Comparison of ENCODE assay signal across 14 mouse cellular contexts in the genomic region with DNA sequence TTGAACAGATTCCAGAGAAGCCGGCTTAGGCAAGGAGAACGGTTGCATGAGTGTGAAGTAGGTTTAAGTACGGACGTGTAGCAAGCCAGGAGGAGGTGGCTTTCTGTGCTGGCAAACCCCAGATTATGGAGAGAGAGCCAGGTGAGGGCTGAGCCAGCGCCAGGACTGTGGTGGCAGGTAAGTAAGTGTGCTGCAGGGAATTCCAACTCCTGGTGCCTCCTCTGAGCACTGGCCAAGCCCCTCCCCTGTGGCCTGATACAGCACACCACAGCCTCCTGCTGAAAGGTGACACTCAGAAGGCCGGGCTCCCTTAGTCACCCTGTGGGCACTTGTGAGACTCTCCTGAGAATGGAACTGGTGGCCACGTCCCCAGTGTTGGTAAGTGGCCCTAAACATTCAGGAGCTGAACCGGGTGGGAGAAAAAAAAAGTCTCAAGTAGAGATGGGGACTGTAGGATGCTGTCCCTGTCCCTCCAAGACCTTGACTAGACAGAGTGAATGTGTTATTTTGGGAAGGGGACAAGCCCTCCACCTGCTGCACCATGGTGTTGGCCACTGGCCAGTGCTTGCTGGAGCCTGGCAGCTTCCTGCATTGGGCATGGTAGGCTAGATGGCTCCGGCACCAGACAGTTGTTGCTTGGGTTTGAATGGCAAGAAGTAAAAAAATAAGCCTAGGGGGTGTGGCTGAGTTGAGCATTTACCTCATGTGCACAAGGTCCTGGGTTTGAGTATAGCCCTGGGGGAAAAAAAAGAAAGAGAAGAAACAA. TPM values are rescaled to one million over a fixed set of nuclear protein-coding genes. Genes with fewer than 3 reads are reported as not detected.
DNase-seq lines count a peak whose midpoint lies in the region; ATAC-seq lines count a peak whose summit lies in the region.
"Had no signal": no experiment of that assay in that cellular context is flagged by ENCODE, and none has a peak within 500 bp of the region (broad histone marks: within the 10 kb centered on the region; RNA-seq: fewer than 3 reads in every experiment).

No protein-coding gene starts in this region.

- 56% methylated on average over 9 of the region's 9 CpGs for WGBS in kidney, embryonic 15.5 days
- WGBS in kidney, embryonic 16.5 days, result 53% methylated on average over 9 of the region's 9 CpGs
- 63% methylated on average over 9 of the region's 9 CpGs for WGBS in forebrain, embryonic 15.5 days

- H3K27ac ChIP-seq in kidney, embryonic 15.5 days, result no peak overlapping the region
- no peak overlapping the region for H3K27ac ChIP-seq in kidney, embryonic 16.5 days (ENCODE audit: low read length)
- no peak overlapping the region for H3K27ac ChIP-seq in forebrain, embryonic 15.5 days (replicated peaks)
- H3K27ac ChIP-seq: embryonic facial prominence, embryonic 13.5 days; hindbrain, embryonic 15.5 days; liver, embryonic 12.5 days had no signal

- no peak overlapping the region for H3K4me2 ChIP-seq in kidney, embryonic 15.5 days
- no peak overlapping the region for H3K4me2 ChIP-seq in kidney, embryonic 16.5 days (replicated peaks; ENCODE audit: low read depth, low read length)
- H3K4me2 ChIP-seq in forebrain, embryonic 15.5 days (replicated peaks), result no peak overlapping the region
- H3K4me2 ChIP-seq: embryonic facial prominence, embryonic 13.5 days; hindbrain, embryonic 15.5 days; liver, embryonic 12.5 days had no signal

- no peak overlapping the region for H3K4me3 ChIP-seq in kidney, embryonic 15.5 days (replicated peaks)
- no peak overlapping the region for H3K4me3 ChIP-seq in kidney, embryonic 16.5 days (ENCODE audit: low read length)
- no peak overlapping the region for H3K4me3 ChIP-seq in forebrain, embryonic 15.5 days
- H3K4me3 ChIP-seq: embryonic facial prominence, embryonic 13.5 days; hindbrain, embryonic 15.5 days; liver, embryonic 12.5 days had no signal

- H3K4me1 ChIP-seq in kidney, embryonic 15.5 days, result peaks cover 18% of the 10 kb centered on the region
- H3K4me1 ChIP-seq in kidney, embryonic 16.5 days (ENCODE audit: insufficient read depth, low read length), result 0 out of 2 replicates have a peak, but pooled peaks cover 4% of the 10 kb centered on the region
- no peaks in the 10 kb centered on the region for H3K4me1 ChIP-seq in forebrain, embryonic 15.5 days

- peak; percentile 35 for DNase-seq in adrenal gland, adult 2 months
- DNase-seq in adrenal gland, postnatal 36 days, result no peak
- peak; percentile 58 for DNase-seq in kidney, adult 18-20 months
- DNase-seq in skeletal muscle tissue, adult 2 months (ENCODE audit: low read depth, low spot score), result peak; percentile 79
- no peak for DNase-seq in urinary bladder, adult 18-20 months (ENCODE audit: low spot score in 2 of 2)
- DNase-seq: cerebellum, adult 11-12 months; midbrain, embryonic 14.5 days; thymus, adult 2 months had no signal

- no peaks in the 10 kb centered on the region for H3K36me3 ChIP-seq in kidney, embryonic 15.5 days
- no peaks in the 10 kb centered on the region for H3K36me3 ChIP-seq in kidney, embryonic 16.5 days (ENCODE audit: insufficient read depth, low read length)
- H3K36me3 ChIP-seq in forebrain, embryonic 15.5 days, result no peaks in the 10 kb centered on the region
- H3K36me3 ChIP-seq: embryonic facial prominence, embryonic 13.5 days; hindbrain, embryonic 15.5 days; liver, embryonic 12.5 days had no signal

- H3K9ac ChIP-seq in kidney, embryonic 15.5 days, result no peak overlapping the region
- H3K9ac ChIP-seq in kidney, embryonic 16.5 days (replicated peaks; ENCODE audit: low read length), result no peak overlapping the region
- no peak overlapping the region for H3K9ac ChIP-seq in forebrain, embryonic 15.5 days (replicated peaks)
- H3K9ac ChIP-seq: embryonic facial prominence, embryonic 13.5 days; hindbrain, embryonic 15.5 days; liver, embryonic 12.5 days had no signal

- no peak for ATAC-seq in kidney, embryonic 15.5 days (replicated peaks; ENCODE audit: low FRiP score)
- 0 out of 2 replicates have a peak, but pooled peaks have one; percentile 24 for ATAC-seq in kidney, embryonic 16.5 days (ENCODE audit: low FRiP score, low TSS enrichment)
- no peak for ATAC-seq in forebrain, embryonic 15.5 days (replicated peaks)
- ATAC-seq: liver, embryonic 12.5 days had no signal

- no peaks in the 10 kb centered on the region for H3K9me3 ChIP-seq in kidney, embryonic 15.5 days (replicated peaks)
- H3K9me3 ChIP-seq in kidney, embryonic 16.5 days (ENCODE audit: low read length), result no peaks in the 10 kb centered on the region
- H3K9me3 ChIP-seq in forebrain, embryonic 15.5 days, result no peaks in the 10 kb centered on the region
- H3K9me3 ChIP-seq: embryonic facial prominence, embryonic 13.5 days; hindbrain, embryonic 15.5 days; liver, embryonic 12.5 days had no signal

- H3K27me3 ChIP-seq in kidney, embryonic 15.5 days, result no peaks in the 10 kb centered on the region
- no peaks in the 10 kb centered on the region for H3K27me3 ChIP-seq in kidney, embryonic 16.5 days (ENCODE audit: insufficient read depth, low read length)
- H3K27me3 ChIP-seq in forebrain, embryonic 15.5 days, result no peaks in the 10 kb centered on the region
- H3K27me3 ChIP-seq: embryonic facial prominence, embryonic 13.5 days; hindbrain, embryonic 15.5 days had no signal

RNA-seq across cellular contexts. Expression of a gene that starts 9.0 kb away (rescaled TPM):
- 100 to 1,000 TPM; 119 to 132 TPM for total RNA-seq in adrenal gland, adult 2 months (2021)
- 81.3 and 102 TPM in 2 replicates for polyA plus RNA-seq in adrenal gland, adult 2 months (2012; rRNA removed)
- 100 to 1,000 TPM; 128 to 139 TPM for total RNA-seq in adrenal gland, postnatal 36 days (2021)
- polyA plus RNA-seq in kidney, embryonic 15.5 days (2015; fragmentation: Nextera tagmentation; extraction: Ambion mirVana), result 4.1 and 4.8 TPM in 2 replicates
- 4.7 and 5.7 TPM in 2 replicates for polyA plus RNA-seq in kidney, embryonic 16.5 days (2015; fragmentation: Nextera tagmentation; extraction: Ambion mirVana)
- polyA plus RNA-seq in forebrain, embryonic 15.5 days (2015; fragmentation: Nextera tagmentation; extraction: Ambion mirVana), result 1.6 and 3.0 TPM in 2 replicates

RNA-seq across cellular contexts. Expression of a gene that starts 25.2 kb away (rescaled TPM):
- total RNA-seq in adrenal gland, adult 2 months (2021), result 1 to 10 TPM; 4.7 to 5.7 TPM
- polyA plus RNA-seq in adrenal gland, adult 2 months (2012; rRNA removed), result 4.3 and 4.9 TPM in 2 replicates
- total RNA-seq in adrenal gland, postnatal 36 days (2021), result 1 to 10 TPM; 4.0 to 5.5 TPM
- polyA plus RNA-seq in kidney, embryonic 15.5 days (2015; fragmentation: Nextera tagmentation; extraction: Ambion mirVana), result 61.4 and 63.5 TPM in 2 replicates
- 56.2 and 57.0 TPM in 2 replicates for polyA plus RNA-seq in kidney, embryonic 16.5 days (2015; fragmentation: Nextera tagmentation; extraction: Ambion mirVana)
- polyA plus RNA-seq in forebrain, embryonic 15.5 days (2015; fragmentation: Nextera tagmentation; extraction: Ambion mirVana), result 22.7 and 25.8 TPM in 2 replicates

RNA-seq across cellular contexts. Expression of a gene that starts 27.3 kb away (rescaled TPM):
- 1 to 10 TPM; 6.0 to 9.3 TPM for total RNA-seq in adrenal gland, adult 2 months (2021)
- 10.1 and 15.2 TPM in 2 replicates for polyA plus RNA-seq in adrenal gland, adult 2 months (2012; rRNA removed)
- total RNA-seq in adrenal gland, postnatal 36 days (2021), result 1 to 10 TPM; 7.0 to 7.6 TPM
- 10.7 and 11.8 TPM in 2 replicates for polyA plus RNA-seq in kidney, embryonic 15.5 days (2015; fragmentation: Nextera tagmentation; extraction: Ambion mirVana)
- 8.7 and 9.1 TPM in 2 replicates for polyA plus RNA-seq in kidney, embryonic 16.5 days (2015; fragmentation: Nextera tagmentation; extraction: Ambion mirVana)
- polyA plus RNA-seq in forebrain, embryonic 15.5 days (2015; fragmentation: Nextera tagmentation; extraction: Ambion mirVana), result 6.2 and 7.3 TPM in 2 replicates

Comparison
In these comparisons a context has a peak if more than half of its experiments do, and no peak if none do; other contexts are left out.
1. DNase-seq: peak in adrenal gland, adult 2 months (single experiment), kidney, adult 18-20 months (single experiment) and skeletal muscle tissue, adult 2 months (single experiment); none in adrenal gland, postnatal 36 days (0 of 2) and urinary bladder, adult 18-20 months (0 of 2).
2. RNA of a gene that starts 9.0 kb away (polyA plus RNA-seq): 81.3 to 102 TPM in adrenal gland, adult 2 months; 4.7 to 5.7 TPM in kidney, embryonic 16.5 days, 4.1 to 4.8 TPM in kidney, embryonic 15.5 days and 1.6 to 3.0 TPM in forebrain, embryonic 15.5 days; every median in the first group is over 10 times any median in the second.